Mouse (Mus musculus) bone marrow, adult 2 months (tissue): ENCODE data around the gene Cacfd1.

Source experiments
- CTCF ChIP-seq: fragments of 200-500 bp; IDR thresholded peaks from 2 replicates; pipeline ENCODE4 v1.5.1; 2011; ENCODE audit warnings: low read length, control low read depth; ENCODE audit not compliant: control insufficient read depth, insufficient read depth
- POLR2A ChIP-seq: fragments of 200-500 bp; IDR thresholded peaks from 2 replicates; pipeline ENCODE4 v1.6.1; 2011; ENCODE audit warnings: low read depth, mild to moderate bottlenecking, control low read depth, low read length, borderline replicate concordance; ENCODE audit not compliant: control insufficient read depth

DNA sequence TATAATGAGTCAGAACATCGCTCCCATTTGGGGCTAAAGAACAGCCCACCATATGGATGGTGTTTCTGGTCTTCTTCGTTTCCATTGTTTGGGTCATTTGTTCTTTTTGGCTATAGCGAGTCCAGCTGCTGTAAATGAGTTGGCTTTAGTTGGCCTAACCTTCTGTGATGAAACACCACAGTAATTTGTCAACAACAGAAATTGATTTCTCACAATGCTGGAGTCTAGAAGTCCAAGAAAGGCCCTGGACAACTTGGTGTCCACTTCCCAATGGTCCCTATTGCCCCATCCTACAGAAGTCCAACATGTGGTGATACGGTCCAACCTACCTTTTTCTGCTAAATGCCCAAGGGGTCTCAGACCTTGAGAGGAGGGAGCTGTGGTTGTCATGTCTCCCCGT, 25.1 kb upstream of the Cacfd1 start:
- TF ChIP-seq CTCF (no peak), POLR2A (no peak)
